Mouse (Mus musculus): Measurements from ENCODE around the gene Rflnb. TPM values are rescaled to one million over a fixed set of nuclear protein-coding genes. Genes with fewer than 3 reads are reported as not detected.

Gene Rflnb
- polyA plus RNA-seq, 1 experiment from 2014 or later, result 46.0 TPM

- ATAC-seq (ENCODE audit: low FRiP score, low TSS enrichment) (no peak), DNase-seq (ENCODE audit: low spot score) (no peak)
- peaks cover 7% of the 10 kb centered on the region; the same call in 1 of the 2 replicates for H3K4me1 ChIP-seq (replicated peaks; ENCODE audit: control insufficient read depth, insufficient read depth)
- peaks cover 2% of the 10 kb centered on the region; the same call in 1 of the 2 replicates for H3K36me3 ChIP-seq (ENCODE audit: control insufficient read depth, insufficient read depth, low read length)
- H3K9me3 ChIP-seq (ENCODE audit: control insufficient read depth, low read length), result no peaks in the 10 kb centered on the region
- TF ChIP-seq EP300 (optimal IDR thresholded peaks at IDR 0.05), result no peak
- no peak for TF ChIP-seq CTCF (IDR thresholded peaks at IDR 0.05; ENCODE audit: low read depth)
- no peak overlapping the region for H3K4me2 ChIP-seq (replicated peaks; ENCODE audit: low read depth)
- H3K4me3 ChIP-seq (ENCODE audit: low read depth, low read length), result no peak overlapping the region
- WGBS, result 82% methylated on average over 4 of the region's 4 CpGs
- H3K27ac ChIP-seq (replicated peaks), result no peak overlapping the region
- H3K9ac ChIP-seq (ENCODE audit: low read length), result no peak overlapping the region
- H3K27me3 ChIP-seq (ENCODE audit: control insufficient read depth, insufficient read depth, low read length), result no peaks in the 10 kb centered on the region
These were observed 13.3 kb upstream of the Rflnb start for GRCm38 (mm10) chr11:76040761-76041376.

GRCm38 (mm10) chr11:76040106-76040505 is 12.5 kb upstream of the Rflnb start:
- no peak for ATAC-seq (ENCODE audit: low FRiP score, low TSS enrichment)
- TF ChIP-seq EP300 (optimal IDR thresholded peaks at IDR 0.05), result no peak
- TF ChIP-seq CTCF (IDR thresholded peaks at IDR 0.05; ENCODE audit: low read depth), result no peak
- Histone ChIP-seq H3K36me3 (ENCODE audit: control insufficient read depth, insufficient read depth, low read length) (peaks cover under 1% of the 10 kb centered on the region; the same call in 1 of the 2 replicates), H3K27me3 (ENCODE audit: control insufficient read depth, insufficient read depth, low read length) (no peaks in the 10 kb centered on the region), H3K4me3 (ENCODE audit: low read depth, low read length) (no peak overlapping the region), H3K4me2 (replicated peaks; ENCODE audit: low read depth) (no peak overlapping the region), H3K27ac (replicated peaks) (no peak overlapping the region), H3K4me1 (replicated peaks; ENCODE audit: control insufficient read depth, insufficient read depth) (peaks cover 7% of the 10 kb centered on the region; the same call in 1 of the 2 replicates), H3K9me3 (ENCODE audit: control insufficient read depth, low read length) (no peaks in the 10 kb centered on the region), H3K9ac (ENCODE audit: low read length) (no peak overlapping the region)
- 83% methylated on average over 8 of the region's 8 CpGs for WGBS
- DNase-seq (ENCODE audit: low spot score), result no peak

- DNase-seq (ENCODE audit: low spot score) (no peak), ATAC-seq (ENCODE audit: low FRiP score, low TSS enrichment) (no peak)
- no peak overlapping the region for H3K27ac ChIP-seq (replicated peaks)
- H3K4me1 ChIP-seq (replicated peaks; ENCODE audit: control insufficient read depth, insufficient read depth), result peaks cover 7% of the 10 kb centered on the region; the same call in 1 of the 2 replicates
- no peaks in the 10 kb centered on the region for H3K36me3 ChIP-seq (ENCODE audit: control insufficient read depth, insufficient read depth, low read length)
- no peaks in the 10 kb centered on the region for H3K9me3 ChIP-seq (ENCODE audit: control insufficient read depth, low read length)
- no peak overlapping the region for H3K4me2 ChIP-seq (replicated peaks; ENCODE audit: low read depth)
- TF ChIP-seq EP300 (optimal IDR thresholded peaks at IDR 0.05) (no peak), CTCF (IDR thresholded peaks at IDR 0.05; ENCODE audit: low read depth) (no peak)
- 85% methylated on average over 3 of the region's 3 CpGs for WGBS
- H3K27me3 ChIP-seq (ENCODE audit: control insufficient read depth, insufficient read depth, low read length), result no peaks in the 10 kb centered on the region
- H3K4me3 ChIP-seq (ENCODE audit: low read depth, low read length), result no peak overlapping the region
- no peak overlapping the region for H3K9ac ChIP-seq (ENCODE audit: low read length)
These were observed 11.9 kb upstream of the Rflnb start for GRCm38 (mm10) chr11:76039271-76040053.

GRCm38 (mm10) chr11:76037581-76038294 is 10.2 kb upstream of the Rflnb start:
- TF ChIP-seq EP300 (optimal IDR thresholded peaks at IDR 0.05) (no peak), CTCF (IDR thresholded peaks at IDR 0.05; ENCODE audit: low read depth) (no peak)
- no peak overlapping the region for H3K4me2 ChIP-seq (replicated peaks; ENCODE audit: low read depth)
- 62% methylated on average over 6 of the region's 6 CpGs for WGBS
- no peak for DNase-seq (ENCODE audit: low spot score)
- H3K27ac ChIP-seq (replicated peaks), result no peak overlapping the region
- H3K27me3 ChIP-seq (ENCODE audit: control insufficient read depth, insufficient read depth, low read length), result no peaks in the 10 kb centered on the region
- H3K36me3 ChIP-seq (ENCODE audit: control insufficient read depth, insufficient read depth, low read length), result no peaks in the 10 kb centered on the region
- ATAC-seq (ENCODE audit: low FRiP score, low TSS enrichment), result no peak
- H3K9me3 ChIP-seq (ENCODE audit: control insufficient read depth, low read length), result no peaks in the 10 kb centered on the region
- no peak overlapping the region for H3K4me3 ChIP-seq (ENCODE audit: low read depth, low read length)
- no peak overlapping the region for H3K9ac ChIP-seq (ENCODE audit: low read length)
- H3K4me1 ChIP-seq (replicated peaks; ENCODE audit: control insufficient read depth, insufficient read depth), result 0 out of 2 replicates have a peak, but pooled peaks cover 2% of the 10 kb centered on the region

GRCm38 (mm10) chr11:76035182-76035581 is 7.6 kb upstream of the Rflnb start:
- ATAC-seq (ENCODE audit: low FRiP score, low TSS enrichment) (no peak), DNase-seq (ENCODE audit: low spot score) (no peak)
- H3K9me3 ChIP-seq (ENCODE audit: control insufficient read depth, low read length), result no peaks in the 10 kb centered on the region
- no peak overlapping the region for H3K4me2 ChIP-seq (replicated peaks; ENCODE audit: low read depth)
- H3K36me3 ChIP-seq (ENCODE audit: control insufficient read depth, insufficient read depth, low read length), result no peaks in the 10 kb centered on the region
- no peak overlapping the region for H3K9ac ChIP-seq (ENCODE audit: low read length)
- TF ChIP-seq EP300 (optimal IDR thresholded peaks at IDR 0.05), result no peak
- TF ChIP-seq CTCF (IDR thresholded peaks at IDR 0.05; ENCODE audit: low read depth), result no peak
- H3K27me3 ChIP-seq (ENCODE audit: control insufficient read depth, insufficient read depth, low read length), result no peaks in the 10 kb centered on the region
- WGBS, result 87% methylated on average over 8 of the region's 8 CpGs
- H3K4me1 ChIP-seq (replicated peaks; ENCODE audit: control insufficient read depth, insufficient read depth), result no peaks in the 10 kb centered on the region
- H3K4me3 ChIP-seq (ENCODE audit: low read depth, low read length), result no peak overlapping the region
- no peak overlapping the region for H3K27ac ChIP-seq (replicated peaks)
